Mouse (Mus musculus) layer of hippocampus, adult 11-12 months (tissue): Measurements from ENCODE around the gene Gnptab.
"Not testable (repeated sequence)": the region's sequence is repeated elsewhere in the genome, so short reads cannot be mapped to it uniquely, and the experiment has no call there.

Source experiments
- DNase-seq: peaks from one replicate; pipeline ENCODE4 v3.0.0; 2022; ENCODE audit warnings: low spot score

Gene Gnptab

DNA sequence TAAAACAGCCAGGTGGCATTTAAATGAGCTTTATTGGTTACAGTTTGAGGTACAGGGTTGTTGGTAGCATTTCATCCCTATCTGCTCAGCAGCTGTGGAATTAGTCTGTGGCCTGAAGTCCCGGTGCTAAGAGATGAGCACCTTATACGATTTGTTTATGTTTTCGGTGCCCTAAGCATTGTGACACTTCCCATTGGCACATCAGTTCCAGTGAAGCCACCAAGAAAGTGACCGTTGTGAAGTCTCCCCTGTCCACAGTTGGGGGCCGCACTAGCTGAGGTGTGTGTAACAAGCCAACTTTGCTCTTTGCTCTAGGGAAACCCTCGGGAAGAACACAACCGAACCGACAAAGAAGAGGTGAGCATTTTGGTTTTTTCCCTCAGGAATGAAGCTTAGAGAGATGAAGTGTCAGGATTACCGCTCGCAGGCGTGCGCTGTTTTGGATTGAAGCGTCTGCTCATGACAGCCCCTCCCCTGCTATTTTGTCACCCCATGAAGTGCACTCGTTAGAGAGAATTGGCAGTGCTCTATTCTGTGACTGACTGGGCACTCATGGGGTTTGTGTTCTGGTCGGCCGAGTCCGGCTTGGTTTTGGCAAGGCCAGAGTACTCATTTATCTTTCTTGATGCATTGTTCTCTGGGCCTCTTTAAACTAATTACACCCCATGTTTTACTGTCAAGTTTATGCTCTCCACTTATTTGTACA lies 33.5 kb downstream of the Gnptab start:
- DNase-seq, result no peak

GRCm38 (mm10) chr10:88417686-88418085 lies 38.8 kb downstream of the Gnptab start:
- no peak for DNase-seq

DNA sequence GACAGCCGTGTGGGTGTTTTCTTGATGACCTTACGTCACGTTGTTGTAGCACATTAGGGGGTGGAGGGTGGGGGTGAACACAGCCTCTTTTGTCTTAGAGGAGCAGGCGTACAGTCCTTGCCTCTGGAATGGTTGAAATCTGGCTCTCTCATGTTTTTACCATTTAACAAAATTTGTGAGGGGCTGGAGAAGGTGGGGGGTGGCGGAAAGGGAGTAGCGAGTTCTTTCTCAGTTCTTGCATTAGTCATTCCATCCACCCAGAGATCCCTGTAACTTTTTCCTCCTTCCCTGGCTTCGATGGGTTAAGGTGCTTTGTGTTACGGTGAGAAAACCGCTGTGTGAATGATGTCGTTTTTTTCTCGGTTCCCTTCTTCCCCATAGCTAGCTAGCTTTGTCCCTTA lies 41.2 kb downstream of the Gnptab start:
- no peak for DNase-seq

GRCm38 (mm10) chr10:88420655-88421435 lies 41.9 kb downstream of the Gnptab start:
- DNase-seq, result no peak

DNA sequence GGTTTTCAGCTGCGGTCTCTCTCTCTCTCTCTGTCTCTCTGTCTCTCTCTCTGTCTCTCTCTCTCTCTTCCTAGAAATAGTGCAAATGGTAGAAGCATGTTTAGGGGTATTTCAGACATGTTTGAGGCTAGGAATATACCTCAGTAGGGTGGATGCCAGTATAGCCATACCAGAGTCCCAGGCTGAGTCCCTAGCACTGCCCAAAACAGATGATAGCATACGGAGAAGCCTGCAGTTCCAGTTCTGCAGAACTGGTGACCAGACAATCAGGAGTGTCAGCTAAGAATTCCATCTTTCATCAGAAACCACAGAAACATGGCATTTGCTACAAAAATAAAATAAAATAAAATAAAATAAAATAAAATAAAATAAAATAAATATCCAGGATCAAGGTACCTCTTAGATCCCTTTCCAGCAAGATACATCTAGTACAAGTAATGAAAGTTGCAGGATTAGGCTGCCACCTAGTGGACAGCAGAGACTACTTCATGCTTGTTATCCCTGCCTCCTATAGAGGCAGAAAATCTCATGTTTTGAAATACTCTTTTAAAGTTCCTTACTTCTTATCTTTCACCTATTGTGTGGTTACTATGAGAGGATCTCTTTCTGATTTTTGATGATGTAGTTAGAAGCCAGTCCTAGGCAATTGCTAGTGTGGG lies 47.4 kb downstream of the Gnptab start:
- DNase-seq, result peak; percentile 43

GRCm38 (mm10) chr10:88426896-88427295 lies 48.0 kb downstream of the Gnptab start:
- DNase-seq, result no peak

GRCm38 (mm10) chr10:88427998-88428397 lies 49.1 kb downstream of the Gnptab start:
- DNase-seq, result no peak

DNA sequence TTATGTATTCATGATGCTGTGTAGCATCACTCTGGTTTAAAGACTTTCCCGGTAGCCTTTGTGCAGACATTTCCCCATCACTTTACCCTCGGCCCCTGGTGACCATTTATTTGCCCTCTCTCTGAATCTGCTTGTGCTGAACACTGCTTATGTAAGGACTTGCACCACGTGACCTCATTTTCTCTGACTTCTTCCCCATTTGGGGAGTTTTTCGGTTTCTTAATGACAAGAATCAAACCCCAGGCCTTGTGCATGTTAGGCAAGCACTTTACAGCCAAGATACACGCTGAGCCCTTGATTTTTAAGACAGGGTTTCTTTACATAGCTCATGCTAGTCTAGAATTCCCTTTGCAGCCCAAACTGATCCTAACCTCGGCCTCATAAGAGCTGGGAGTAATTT lies 62.3 kb downstream of the Gnptab start:
- DNase-seq, result no peak

GRCm38 (mm10) chr10:88451221-88451620 lies 72.3 kb downstream of the Gnptab start:
- DNase-seq, result peak; percentile 57

- DNase-seq, result no peak
Measured at GRCm38 (mm10) chr10:88451990-88452389, 73.1 kb downstream of the Gnptab start.

DNA sequence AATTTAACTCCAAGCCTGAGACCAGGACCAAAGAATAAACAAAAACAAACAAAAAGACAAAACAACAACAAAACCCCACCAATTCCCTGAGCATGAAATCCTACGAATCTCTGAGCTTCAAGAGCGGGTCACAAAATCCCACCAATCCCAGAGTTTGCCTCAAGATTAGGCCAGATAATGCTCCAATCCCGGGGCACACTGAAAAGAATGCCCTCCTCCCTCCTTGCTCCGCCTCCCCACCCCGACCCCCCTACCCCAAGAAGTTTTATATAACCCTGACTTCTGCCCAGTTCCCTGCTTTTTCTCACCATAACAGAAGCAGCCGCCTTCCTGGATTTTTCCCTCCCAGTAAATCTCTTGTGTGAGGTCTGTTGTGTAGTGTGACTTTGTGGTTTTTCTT lies 78.9 kb downstream of the Gnptab start:
- DNase-seq, result no peak

DNA sequence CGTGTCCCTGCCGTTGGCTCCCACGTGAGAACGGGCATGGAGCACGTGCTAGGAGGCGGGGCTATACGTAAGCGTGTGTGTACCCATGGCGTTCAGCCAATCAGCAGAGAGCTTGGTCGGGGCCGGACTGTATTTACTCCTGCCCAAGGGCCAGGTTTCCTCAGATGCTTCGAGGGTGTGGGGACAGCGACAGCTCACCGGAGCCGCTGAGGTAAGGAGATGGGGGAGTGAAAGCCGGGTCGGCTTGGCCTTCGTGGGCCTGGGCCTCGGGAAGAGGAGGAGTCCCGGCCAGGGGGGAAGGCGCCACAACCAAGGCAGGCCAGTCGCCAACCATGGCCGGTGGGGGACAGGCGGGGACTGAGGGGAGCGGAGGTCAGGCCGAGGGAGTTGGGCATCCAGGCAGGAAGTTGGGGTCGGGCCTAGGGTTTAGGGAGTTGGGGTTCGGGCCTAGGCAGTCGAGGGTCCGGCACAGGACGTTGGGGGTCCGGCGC lies 80.6 kb downstream of the Gnptab start, which contains the start of gene Sycp3:
Gene Sycp3 (plus strand): TSS at position 68 of the 491 bp plus-strand sequence.
- no peak for DNase-seq

- DNase-seq, result no peak
Measured at GRCm38 (mm10) chr10:88460122-88460820, 81.3 kb downstream of the Gnptab start.

GRCm38 (mm10) chr10:88482866-88483265 lies 103.9 kb downstream of the Gnptab start:
- not testable (repeated sequence) for DNase-seq

DNA sequence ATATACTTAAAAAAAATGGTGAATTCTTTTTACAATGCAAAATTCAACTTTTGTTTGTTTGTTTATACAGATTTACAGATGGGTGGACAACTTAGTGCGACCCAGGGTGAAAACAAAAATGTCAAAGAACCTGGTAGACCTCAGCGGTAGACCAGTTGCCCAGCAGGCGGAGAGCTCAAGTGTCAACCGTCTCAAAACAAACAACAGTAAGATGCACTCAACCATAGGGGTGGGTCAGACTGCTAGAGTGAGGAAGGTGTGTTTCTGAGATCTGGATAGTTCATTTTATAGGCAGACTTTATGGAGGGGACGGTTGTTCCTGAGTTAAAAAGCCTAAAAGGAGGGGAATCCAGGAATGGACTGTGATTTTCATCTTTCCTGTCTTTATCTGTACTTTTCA lies 109.7 kb downstream of the Gnptab start:
- no peak for DNase-seq

GRCm38 (mm10) chr10:88491632-88492031 lies 112.7 kb downstream of the Gnptab start:
- no peak for DNase-seq

- DNase-seq, result no peak
Measured at GRCm38 (mm10) chr10:88492658-88493057, 113.7 kb downstream of the Gnptab start.

- no peak for DNase-seq
Measured at GRCm38 (mm10) chr10:88494959-88495587, 116.1 kb downstream of the Gnptab start.
